Mouse (Mus musculus) hindbrain, embryonic 13.5 days (tissue): Measurements from ENCODE around the gene Rcl1. TPM values are rescaled to one million over a fixed set of nuclear protein-coding genes. Genes with fewer than 3 reads are reported as not detected.

ENCODE experiments used
- ATAC-seq: fragments of 200-750 bp; cut with Nextera tagmentation; 2 replicates; pipeline ENCODE4 v1.8.0; 2017; ENCODE audit warnings: moderate TSS enrichment; ENCODE audit not compliant: low FRiP score
- H3K27ac ChIP-seq: fragments of 300-500 bp; sonication (generic); 2 replicates; pipeline ENCODE4 v1.5.1; 2015; ENCODE audit warnings: inconsistent platforms, mild to moderate bottlenecking, moderate library complexity
- H3K27me3 ChIP-seq: fragments of 300-500 bp; sonication (generic); 2 replicates; pipeline ENCODE4 v1.6.1; 2015; ENCODE audit warnings: mild to moderate bottlenecking, inconsistent platforms
- H3K36me3 ChIP-seq: fragments of 300-500 bp; sonication (generic); 2 replicates; pipeline ENCODE4 v1.6.1; 2015; ENCODE audit warnings: mild to moderate bottlenecking, inconsistent platforms
- H3K4me1 ChIP-seq: fragments of 300-500 bp; sonication (generic); replicated peaks from 2 replicates; pipeline ENCODE4 v1.6.1; 2015; ENCODE audit warnings: inconsistent platforms
- H3K4me2 ChIP-seq: fragments of 300-500 bp; sonication (generic); 2 replicates; pipeline ENCODE4 v1.6.1; 2015; ENCODE audit warnings: inconsistent platforms, mild to moderate bottlenecking, moderate library complexity
- H3K4me3 ChIP-seq: fragments of 300-500 bp; sonication (generic); 2 replicates; pipeline ENCODE4 v1.5.1; 2015; ENCODE audit warnings: mild to moderate bottlenecking, inconsistent platforms
- H3K9ac ChIP-seq: fragments of 300-500 bp; sonication (generic); 2 replicates; pipeline ENCODE4 v1.6.1; 2015; ENCODE audit warnings: mild to moderate bottlenecking, inconsistent platforms
- H3K9me3 ChIP-seq: fragments of 300-500 bp; sonication (generic); 2 replicates; pipeline ENCODE4 v1.6.1; 2016; ENCODE audit warnings: inconsistent platforms
- WGBS: fragments of 180-500 bp; shearing (Covaris S2); methylation state at CpG from one replicate; pipeline ENCODE4 v1.1.7; 2015; 5-methylcytosine and 5-hydroxymethylcytosine counted together
- polyA plus RNA-seq: library from polyadenylated mRNA; unstranded; fragments of >200 nt; fragmentation: Nextera tagmentation; extraction: Ambion mirVana; gene quantifications from 2 replicates; pipeline ENCODE4 v1.2.1, GENCODE M21; 2015

Gene Rcl1
- polyA plus RNA-seq, 1 experiment from 2014 or later: 27.6 TPM

- Histone ChIP-seq H3K9me3 (no peaks in the 10 kb centered on the region), H3K27me3 (no peaks in the 10 kb centered on the region), H3K4me3 (no peak overlapping the region), H3K36me3 (peaks cover 29% of the 10 kb centered on the region), H3K4me2 (no peak overlapping the region), H3K27ac (no peak overlapping the region), H3K9ac (no peak overlapping the region), H3K4me1 (no peaks in the 10 kb centered on the region)
- 80% methylated on average over 10 of the region's 10 CpGs for WGBS
- no peak for ATAC-seq
Measured at GRCm38 (mm10) chr19:29139699-29140456, 38.7 kb downstream of the Rcl1 start.

- ATAC-seq: no peak
- H3K27ac ChIP-seq: no peak overlapping the region
- H3K4me2 ChIP-seq: no peak overlapping the region
- H3K9ac ChIP-seq: no peak overlapping the region
- H3K27me3 ChIP-seq: no peaks in the 10 kb centered on the region
- H3K4me1 ChIP-seq: no peaks in the 10 kb centered on the region
- H3K36me3 ChIP-seq: peaks cover 23% of the 10 kb centered on the region
- H3K4me3 ChIP-seq: no peak overlapping the region
- no peaks in the 10 kb centered on the region for H3K9me3 ChIP-seq
- 94% methylated on average over 16 of the region's 16 CpGs for WGBS
Measured at GRCm38 (mm10) chr19:29140933-29141332, 39.8 kb downstream of the Rcl1 start.

- Histone ChIP-seq H3K27ac (no peak overlapping the region), H3K27me3 (no peaks in the 10 kb centered on the region), H3K36me3 (peaks cover 27% of the 10 kb centered on the region), H3K4me2 (no peak overlapping the region), H3K9ac (no peak overlapping the region), H3K4me3 (no peak overlapping the region), H3K4me1 (no peaks in the 10 kb centered on the region), H3K9me3 (no peaks in the 10 kb centered on the region)
- ATAC-seq: no peak
- WGBS: 87% methylated on average over 6 of the region's 6 CpGs
Measured at GRCm38 (mm10) chr19:29142307-29142706, 41.1 kb downstream of the Rcl1 start.

GRCm38 (mm10) chr19:29145421-29145820 is 44.2 kb downstream of the Rcl1 start:
- no peak for ATAC-seq
- H3K4me2 ChIP-seq: no peak overlapping the region
- H3K27ac ChIP-seq: no peak overlapping the region
- H3K9me3 ChIP-seq: no peaks in the 10 kb centered on the region
- peaks cover 20% of the 10 kb centered on the region for H3K36me3 ChIP-seq
- H3K4me3 ChIP-seq: no peak overlapping the region
- WGBS: 89% methylated on average over 6 of the region's 6 CpGs
- H3K4me1 ChIP-seq: peaks cover 3% of the 10 kb centered on the region; the same call in 1 of the 2 replicates
- no peak overlapping the region for H3K9ac ChIP-seq
- no peaks in the 10 kb centered on the region for H3K27me3 ChIP-seq

GRCm38 (mm10) chr19:29146820-29147219 is 45.6 kb downstream of the Rcl1 start:
- ATAC-seq: no peak
- 85% methylated on average over 9 of the region's 9 CpGs for WGBS
- no peak overlapping the region for H3K9ac ChIP-seq

GRCm38 (mm10) chr19:29149583-29149982 is 48.4 kb downstream of the Rcl1 start:
- no peaks in the 10 kb centered on the region for H3K27me3 ChIP-seq
- no peak overlapping the region for H3K27ac ChIP-seq
- peaks cover 6% of the 10 kb centered on the region for H3K36me3 ChIP-seq
- ATAC-seq: no peak
- 64% methylated on average over 6 of the region's 6 CpGs for WGBS
- H3K9ac ChIP-seq: no peak overlapping the region
- H3K4me2 ChIP-seq: no peak overlapping the region
- no peaks in the 10 kb centered on the region for H3K9me3 ChIP-seq
- peaks cover 3% of the 10 kb centered on the region; the same call in 1 of the 2 replicates for H3K4me1 ChIP-seq
- H3K4me3 ChIP-seq: no peak overlapping the region

More at GRCm38 (mm10) chr19:29146820-29147219, 45.6 kb downstream of the Rcl1 start:
- H3K4me1 ChIP-seq: peaks cover 3% of the 10 kb centered on the region; the same call in 1 of the 2 replicates
- no peak overlapping the region for H3K27ac ChIP-seq
- no peak overlapping the region for H3K4me3 ChIP-seq
- peaks cover 20% of the 10 kb centered on the region for H3K36me3 ChIP-seq
- no peak overlapping the region for H3K4me2 ChIP-seq
- no peaks in the 10 kb centered on the region for H3K9me3 ChIP-seq
- no peaks in the 10 kb centered on the region for H3K27me3 ChIP-seq

- ATAC-seq: no peak
- Histone ChIP-seq H3K9me3 (no peaks in the 10 kb centered on the region), H3K27ac (no peak overlapping the region), H3K36me3 (peaks cover 4% of the 10 kb centered on the region), H3K4me1 (peaks cover 3% of the 10 kb centered on the region; the same call in 1 of the 2 replicates), H3K27me3 (no peaks in the 10 kb centered on the region), H3K4me3 (no peak overlapping the region), H3K9ac (no peak overlapping the region), H3K4me2 (no peak overlapping the region)
- WGBS: 54% methylated on average over 6 of the region's 6 CpGs
Measured at GRCm38 (mm10) chr19:29150038-29150437, 48.9 kb downstream of the Rcl1 start.

GRCm38 (mm10) chr19:29151443-29151842 is 50.3 kb downstream of the Rcl1 start:
- ATAC-seq: no peak
- peaks cover 3% of the 10 kb centered on the region; the same call in 1 of the 2 replicates for H3K4me1 ChIP-seq
- no peak overlapping the region for H3K4me2 ChIP-seq
- no peak overlapping the region for H3K27ac ChIP-seq
- H3K9me3 ChIP-seq: no peaks in the 10 kb centered on the region
- H3K27me3 ChIP-seq: no peaks in the 10 kb centered on the region
- no peaks in the 10 kb centered on the region for H3K36me3 ChIP-seq
- H3K4me3 ChIP-seq: no peak overlapping the region
- 87% methylated on average over 2 of the region's 2 CpGs for WGBS
- no peak overlapping the region for H3K9ac ChIP-seq

GRCm38 (mm10) chr19:29155552-29155951 is 54.4 kb downstream of the Rcl1 start:
- H3K4me3 ChIP-seq: no peak overlapping the region
- H3K27me3 ChIP-seq: no peaks in the 10 kb centered on the region
- H3K4me2 ChIP-seq: no peak overlapping the region
- H3K4me1 ChIP-seq: no peaks in the 10 kb centered on the region
- no peaks in the 10 kb centered on the region for H3K36me3 ChIP-seq
- H3K9ac ChIP-seq: no peak overlapping the region
- 78% methylated on average over 3 of the region's 3 CpGs for WGBS
- H3K27ac ChIP-seq: no peak overlapping the region
- no peaks in the 10 kb centered on the region for H3K9me3 ChIP-seq
- no peak for ATAC-seq

- H3K9ac ChIP-seq: no peak overlapping the region
- H3K36me3 ChIP-seq: no peaks in the 10 kb centered on the region
- H3K27ac ChIP-seq: no peak overlapping the region
- no peak for ATAC-seq
- no peaks in the 10 kb centered on the region for H3K27me3 ChIP-seq
- no peak overlapping the region for H3K4me3 ChIP-seq
- H3K4me1 ChIP-seq: no peaks in the 10 kb centered on the region
- H3K4me2 ChIP-seq: no peak overlapping the region
- no peaks in the 10 kb centered on the region for H3K9me3 ChIP-seq
- 60% methylated on average over 3 of the region's 3 CpGs for WGBS
Measured at GRCm38 (mm10) chr19:29156417-29156816, 55.2 kb downstream of the Rcl1 start.

GRCm38 (mm10) chr19:29157678-29158466 is 56.7 kb downstream of the Rcl1 start:
- Histone ChIP-seq H3K36me3 (no peaks in the 10 kb centered on the region), H3K9me3 (no peaks in the 10 kb centered on the region), H3K9ac (no peak overlapping the region), H3K4me3 (no peak overlapping the region), H3K27me3 (no peaks in the 10 kb centered on the region), H3K27ac (no peak overlapping the region), H3K4me2 (no peak overlapping the region), H3K4me1 (no peaks in the 10 kb centered on the region)
- 98% methylated on average over 5 of the region's 5 CpGs for WGBS
- ATAC-seq: no peak

GRCm38 (mm10) chr19:29158486-29158885 is 57.3 kb downstream of the Rcl1 start:
- 91% methylated on average over 3 of the region's 3 CpGs for WGBS
- Histone ChIP-seq H3K27ac (no peak overlapping the region), H3K4me2 (no peak overlapping the region), H3K36me3 (no peaks in the 10 kb centered on the region), H3K4me3 (no peak overlapping the region), H3K9me3 (no peaks in the 10 kb centered on the region), H3K27me3 (no peaks in the 10 kb centered on the region), H3K9ac (no peak overlapping the region), H3K4me1 (no peaks in the 10 kb centered on the region)
- no peak for ATAC-seq
